Mouse (Mus musculus): Measurements from ENCODE around the gene Clmn.

DNA sequence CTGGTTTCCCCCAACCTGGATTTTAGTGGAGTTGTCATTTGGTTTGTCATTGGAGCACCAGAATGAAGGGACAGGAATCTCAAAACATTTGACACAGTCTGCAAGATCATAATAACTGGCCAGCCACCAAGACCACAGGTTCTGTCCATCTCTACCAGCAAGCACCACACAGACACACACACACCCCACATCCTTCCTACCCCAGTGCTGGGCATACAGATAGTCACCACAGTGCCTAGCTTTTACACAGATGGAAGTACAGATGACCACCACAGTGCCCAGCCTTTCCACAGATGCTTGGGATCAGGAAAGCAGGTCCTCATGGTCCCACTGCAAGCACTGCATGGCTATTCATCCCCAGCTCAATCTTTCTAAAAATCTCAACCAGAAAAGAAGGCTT is 131.7 kb downstream of the Clmn start:
- no peak for TF ChIP-seq CTCF (IDR thresholded peaks at IDR 0.05; ENCODE audit: extremely low read depth, insufficient read depth, insufficient read length, insufficient replicate concordance)
- TF ChIP-seq POLR2A (IDR thresholded peaks at IDR 0.05; ENCODE audit: low read depth, low read length): no peak

All from spleen, adult 2 months (tissue).